Mouse (Mus musculus) embryonic facial prominence, embryonic 10.5 days (tissue): Measurements from ENCODE around the gene Gm11985. TPM values are rescaled to one million over a fixed set of nuclear protein-coding genes. Genes with fewer than 3 reads are reported as not detected.

Source experiments
- DNase-seq: peaks from one replicate; pipeline ENCODE4 v3.0.0-alpha.2; 2017; ENCODE audit warnings: low spot score
- H3K27ac ChIP-seq: fragments of 300-500 bp; sonication (generic); replicated peaks from 2 replicates; pipeline ENCODE4 v1.5.1; 2016; ENCODE audit warnings: mild to moderate bottlenecking
- H3K27me3 ChIP-seq: fragments of 300-500 bp; sonication (generic); replicated peaks from 2 replicates; pipeline ENCODE4 v1.6.1; 2016; ENCODE audit warnings: low read depth, mild to moderate bottlenecking; ENCODE audit not compliant: poor library complexity, severe bottlenecking
- H3K36me3 ChIP-seq: fragments of 300-500 bp; sonication (generic); replicated peaks from 2 replicates; pipeline ENCODE4 v1.6.1; 2016; ENCODE audit warnings: mild to moderate bottlenecking, moderate library complexity
- H3K4me1 ChIP-seq: fragments of 300-500 bp; sonication (generic); 2 replicates; pipeline ENCODE4 v1.6.1; 2016
- H3K4me3 ChIP-seq: fragments of 300-500 bp; sonication (generic); 2 replicates; pipeline ENCODE4 v1.5.1; 2016; ENCODE audit warnings: mild to moderate bottlenecking, moderate library complexity
- H3K9me3 ChIP-seq: fragments of 300-500 bp; sonication (generic); 2 replicates; pipeline ENCODE4 v1.6.1; 2016; ENCODE audit warnings: mild to moderate bottlenecking
- WGBS: fragments of 180-500 bp; shearing (Covaris S2); methylation state at CpG from one replicate; pipeline ENCODE4 v1.1.7; 2016; 5-methylcytosine and 5-hydroxymethylcytosine counted together
- polyA plus RNA-seq: library from polyadenylated mRNA; unstranded; fragments of >200 nt; fragmentation: Nextera tagmentation; extraction: Ambion mirVana; gene quantifications from 2 replicates; pipeline ENCODE4 v1.2.1, GENCODE M21; 2016

The Gm11985 gene
- polyA plus RNA-seq, 1 experiment from 2014 or later, result 0.15 TPM

DNA sequence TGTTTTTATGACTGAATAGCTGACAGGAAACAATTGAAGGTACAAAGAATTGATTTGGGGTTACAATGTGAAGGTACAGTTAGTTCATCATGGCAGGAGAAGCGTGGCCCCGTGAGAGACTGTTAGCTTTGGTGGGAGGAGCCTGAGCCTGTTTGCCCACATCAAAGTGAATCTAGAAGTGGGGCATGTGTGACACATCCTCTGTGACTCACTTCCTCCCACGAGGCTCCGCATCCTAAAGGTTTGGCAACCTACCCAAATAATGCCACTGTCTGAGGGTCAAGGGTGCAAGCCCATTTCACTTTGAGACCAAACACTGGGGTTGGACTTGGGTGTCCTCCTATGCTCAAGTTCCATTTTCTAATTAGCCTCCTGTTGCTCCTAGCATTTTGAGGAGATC is 43.1 kb downstream of the Gm11985 start:
- DNase-seq, result no peak
- Histone ChIP-seq H3K4me3 (no peak overlapping the region), H3K27me3 (no peaks in the 10 kb centered on the region), H3K4me1 (peaks cover 9% of the 10 kb centered on the region), H3K36me3 (no peaks in the 10 kb centered on the region; the same call in 1 of the 2 replicates), H3K27ac (no peak overlapping the region), H3K9me3 (no peaks in the 10 kb centered on the region)
- 84% methylated on average over 4 of the region's 4 CpGs for WGBS

- Histone ChIP-seq H3K4me3 (no peak overlapping the region), H3K4me1 (peaks cover 5% of the 10 kb centered on the region; the same call in 1 of the 2 replicates), H3K9me3 (no peaks in the 10 kb centered on the region), H3K36me3 (no peaks in the 10 kb centered on the region; the same call in 1 of the 2 replicates), H3K27me3 (no peaks in the 10 kb centered on the region), H3K27ac (no peak overlapping the region)
- peak; percentile 34 for DNase-seq
- 88% methylated on average over 11 of the region's 11 CpGs for WGBS
Observed at GRCm38 (mm10) chr11:7144369-7144768, 44.0 kb downstream of the Gm11985 start.

DNA sequence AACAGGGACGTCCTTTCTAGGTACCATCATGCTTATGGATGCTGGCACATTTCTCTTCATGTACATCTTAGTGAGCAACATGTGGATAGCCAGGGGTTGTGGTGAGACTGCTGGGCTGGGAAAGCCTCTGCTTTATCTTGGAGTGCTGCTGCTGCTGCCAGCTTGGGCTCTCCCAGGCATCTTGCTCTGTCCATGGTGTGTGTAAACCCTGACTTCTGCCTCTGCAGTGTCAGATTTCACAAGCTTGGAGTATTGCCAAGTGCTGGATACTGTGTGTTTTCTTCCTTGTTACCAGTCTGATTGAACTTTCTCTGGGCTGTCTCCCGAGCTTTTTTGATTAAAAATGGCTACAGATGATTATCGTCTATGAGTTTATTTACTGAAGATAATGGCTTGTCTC is 45.6 kb downstream of the Gm11985 start:
- peak; percentile 40 for DNase-seq
- no peaks in the 10 kb centered on the region for H3K27me3 ChIP-seq
- no peak overlapping the region for H3K27ac ChIP-seq
- no peaks in the 10 kb centered on the region; the same call in 1 of the 2 replicates for H3K36me3 ChIP-seq
- 69% methylated on average over 3 of the region's 3 CpGs for WGBS
- H3K4me3 ChIP-seq, result no peak overlapping the region
- H3K9me3 ChIP-seq, result no peaks in the 10 kb centered on the region
- peaks cover 5% of the 10 kb centered on the region; the same call in 1 of the 2 replicates for H3K4me1 ChIP-seq

DNA sequence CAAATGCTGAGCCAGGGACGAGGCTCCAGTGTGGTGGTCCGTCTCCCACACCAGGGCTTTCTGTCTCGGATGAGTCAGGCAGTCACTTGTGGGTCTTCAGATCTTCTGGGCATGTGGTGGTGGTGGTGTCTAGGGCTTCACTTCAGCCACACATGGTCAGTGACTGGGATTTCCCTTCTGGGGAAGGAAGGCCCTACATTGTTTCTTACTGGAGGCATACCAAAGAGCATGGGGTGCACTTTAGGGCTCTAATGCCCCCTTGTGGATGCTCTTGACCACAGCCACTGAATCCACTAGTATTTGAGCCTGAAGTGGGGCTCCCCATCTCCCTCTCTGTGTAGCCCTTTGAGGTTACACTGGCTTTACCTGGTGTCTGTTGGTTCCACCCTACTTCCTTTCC is 47.9 kb downstream of the Gm11985 start:
- Histone ChIP-seq H3K27ac (no peak overlapping the region), H3K36me3 (no peaks in the 10 kb centered on the region; the same call in 1 of the 2 replicates), H3K4me3 (no peak overlapping the region), H3K4me1 (peaks cover 5% of the 10 kb centered on the region; the same call in 1 of the 2 replicates), H3K9me3 (no peaks in the 10 kb centered on the region), H3K27me3 (no peaks in the 10 kb centered on the region)
- WGBS, result 82% methylated on average over 3 of the region's 3 CpGs
- DNase-seq, result peak; percentile 42

DNA sequence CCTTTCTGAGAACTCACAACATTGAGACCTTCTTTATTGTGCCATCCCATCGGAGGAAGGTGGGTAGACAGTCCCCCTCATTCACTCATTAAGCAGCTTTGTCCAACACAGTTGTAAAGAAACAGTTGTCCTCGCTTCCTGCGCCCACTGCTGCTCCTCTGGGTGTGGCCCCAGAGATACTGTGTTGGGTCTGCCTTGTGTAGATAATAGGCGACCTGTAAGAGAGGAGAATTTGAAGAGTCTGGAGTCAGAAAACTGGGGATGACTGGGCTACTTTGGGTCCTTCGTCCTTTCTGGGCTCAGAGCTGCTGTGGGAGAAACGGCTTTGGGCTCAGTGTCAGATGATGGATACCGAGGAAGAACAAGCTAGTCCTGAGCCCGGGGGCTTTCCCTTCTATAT is 50.0 kb downstream of the Gm11985 start:
- 85% methylated on average over 8 of the region's 8 CpGs for WGBS
- no peak for DNase-seq
- H3K27me3 ChIP-seq, result no peaks in the 10 kb centered on the region
- H3K36me3 ChIP-seq, result no peaks in the 10 kb centered on the region
- H3K9me3 ChIP-seq, result no peaks in the 10 kb centered on the region
- H3K27ac ChIP-seq, result no peak overlapping the region
- H3K4me3 ChIP-seq, result no peak overlapping the region
- H3K4me1 ChIP-seq, result peaks cover 5% of the 10 kb centered on the region; the same call in 1 of the 2 replicates

DNA sequence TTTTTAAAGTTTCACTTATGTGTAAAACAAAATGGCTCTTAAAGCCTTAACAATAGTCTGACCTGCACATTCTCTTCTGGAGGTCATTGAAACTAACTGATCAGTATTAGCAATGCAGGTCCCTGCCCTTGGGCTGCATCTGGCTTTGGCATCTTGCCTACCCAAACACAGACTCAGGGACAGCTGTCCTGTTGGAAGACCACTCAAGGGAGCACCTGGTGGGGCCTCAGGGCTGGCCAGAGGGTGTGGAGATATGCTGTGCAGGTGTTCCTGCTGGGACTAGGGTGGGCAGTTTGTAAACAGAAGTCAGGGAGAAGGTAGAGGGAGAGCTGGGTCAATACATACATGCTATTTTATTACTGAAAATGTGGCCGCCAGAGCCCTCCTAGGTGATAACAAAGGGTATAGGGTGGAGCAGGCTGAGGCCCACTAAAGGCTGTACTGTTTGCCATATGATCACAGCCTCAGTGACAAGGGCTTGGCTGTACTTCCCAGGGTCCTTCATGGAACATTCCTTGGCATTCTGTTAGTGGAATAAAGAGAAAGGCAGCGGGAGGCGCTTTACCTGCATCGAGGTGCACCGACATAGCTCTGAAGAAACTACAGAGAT is 52.0 kb downstream of the Gm11985 start:
- Histone ChIP-seq H3K27ac (no peak overlapping the region), H3K27me3 (no peaks in the 10 kb centered on the region), H3K4me1 (no peaks in the 10 kb centered on the region), H3K4me3 (no peak overlapping the region), H3K36me3 (no peaks in the 10 kb centered on the region), H3K9me3 (no peaks in the 10 kb centered on the region)
- WGBS, result 92% methylated on average over 5 of the region's 5 CpGs
- DNase-seq, result no peak

DNA sequence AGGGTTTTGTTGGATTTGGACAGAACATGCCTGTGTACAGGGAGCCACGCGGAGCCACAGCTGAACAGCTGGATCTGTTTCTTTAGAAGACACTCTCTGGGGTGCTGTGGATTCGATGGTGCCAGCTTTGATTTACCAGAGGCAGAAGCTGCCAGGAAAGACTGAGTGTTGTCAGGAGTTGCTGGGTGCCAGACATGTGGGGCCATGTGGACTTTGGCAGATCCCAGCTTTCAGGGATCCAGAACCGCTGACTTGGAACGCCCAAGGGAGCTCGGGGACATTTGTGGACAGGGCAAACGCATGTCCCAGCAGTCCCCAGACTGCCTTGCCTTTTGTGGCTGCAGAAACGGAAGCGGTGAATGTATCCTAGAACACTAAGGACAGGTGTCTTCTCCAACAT is 52.6 kb downstream of the Gm11985 start:
- Histone ChIP-seq H3K4me1 (no peaks in the 10 kb centered on the region), H3K4me3 (no peak overlapping the region), H3K9me3 (no peaks in the 10 kb centered on the region), H3K27me3 (no peaks in the 10 kb centered on the region), H3K27ac (no peak overlapping the region), H3K36me3 (no peaks in the 10 kb centered on the region)
- 92% methylated on average over 9 of the region's 9 CpGs for WGBS
- no peak for DNase-seq

GRCm38 (mm10) chr11:7135301-7135700 is 53.1 kb downstream of the Gm11985 start:
- H3K4me3 ChIP-seq, result no peak overlapping the region
- DNase-seq, result no peak
- no peaks in the 10 kb centered on the region for H3K9me3 ChIP-seq
- no peaks in the 10 kb centered on the region for H3K36me3 ChIP-seq
- 72% methylated on average over 6 of the region's 6 CpGs for WGBS
- no peaks in the 10 kb centered on the region for H3K4me1 ChIP-seq
- H3K27me3 ChIP-seq, result no peaks in the 10 kb centered on the region
- H3K27ac ChIP-seq, result no peak overlapping the region

- H3K36me3 ChIP-seq, result no peaks in the 10 kb centered on the region
- H3K27ac ChIP-seq, result no peak overlapping the region
- no peaks in the 10 kb centered on the region for H3K4me1 ChIP-seq
- no peak for DNase-seq
- WGBS, result 85% methylated on average over 5 of the region's 5 CpGs
- H3K27me3 ChIP-seq, result no peaks in the 10 kb centered on the region
- no peaks in the 10 kb centered on the region for H3K9me3 ChIP-seq
- no peak overlapping the region for H3K4me3 ChIP-seq
Observed at GRCm38 (mm10) chr11:7134319-7134718, 54.0 kb downstream of the Gm11985 start.

- no peaks in the 10 kb centered on the region for H3K27me3 ChIP-seq
- WGBS, result 87% methylated on average over 5 of the region's 5 CpGs
- H3K4me1 ChIP-seq, result no peaks in the 10 kb centered on the region
- no peak overlapping the region for H3K4me3 ChIP-seq
- no peak for DNase-seq
- H3K27ac ChIP-seq, result no peak overlapping the region
- no peaks in the 10 kb centered on the region for H3K36me3 ChIP-seq
- no peaks in the 10 kb centered on the region for H3K9me3 ChIP-seq
Observed at GRCm38 (mm10) chr11:7133736-7134135, 54.6 kb downstream of the Gm11985 start.

Other genes starting within 250 kb of the Gm11985 start
- 0.73 and 1.2 TPM in 2 replicates for gene Adcy1, start 125.1 kb downstream of the Gm11985 start, polyA plus RNA-seq
- gene Igfbp1, start 9.2 kb upstream of the Gm11985 start, polyA plus RNA-seq, result 0.12 TPM in 1 of 2 replicates, not detected in the other
- 30.2 and 32.3 TPM in 2 replicates for gene Igfbp3, start 25.4 kb upstream of the Gm11985 start, polyA plus RNA-seq